Mouse (Mus musculus) kidney, adult 18-20 months (tissue): Measurements from ENCODE around the gene Eif2b3.

Source experiments
- DNase-seq: peaks from one replicate; pipeline ENCODE4 v3.0.0; 2021

Gene Eif2b3

GRCm38 (mm10) chr4:117095551-117096452 lies 76.6 kb downstream of the Eif2b3 start, which contains the start of gene Ptch2:
Ptch2 (plus strand) TSS chr4:117096075.
- DNase-seq: peak; percentile 55

DNA sequence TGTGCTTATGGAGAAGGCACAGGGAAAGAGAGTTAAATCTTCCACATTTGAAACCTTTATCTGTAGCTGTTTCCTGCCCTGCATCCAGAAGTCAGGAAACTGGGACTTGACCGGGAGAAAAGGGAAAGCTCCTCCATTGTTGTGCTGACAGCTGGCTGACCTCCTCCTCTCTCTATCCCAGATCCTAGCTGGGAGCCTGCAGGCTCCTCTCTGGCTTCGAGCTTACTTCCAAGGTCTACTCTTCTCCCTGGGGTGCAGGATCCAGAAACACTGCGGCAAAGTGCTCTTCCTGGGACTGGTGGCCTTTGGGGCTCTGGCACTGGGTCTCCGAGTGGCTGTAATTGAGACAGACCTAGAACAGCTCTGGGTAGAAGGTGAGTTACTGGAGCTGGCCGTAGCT lies 77.5 kb downstream of the Eif2b3 start:
- DNase-seq: peak; percentile 12

GRCm38 (mm10) chr4:117097969-117098763 lies 79.0 kb downstream of the Eif2b3 start:
- DNase-seq: no peak

DNA sequence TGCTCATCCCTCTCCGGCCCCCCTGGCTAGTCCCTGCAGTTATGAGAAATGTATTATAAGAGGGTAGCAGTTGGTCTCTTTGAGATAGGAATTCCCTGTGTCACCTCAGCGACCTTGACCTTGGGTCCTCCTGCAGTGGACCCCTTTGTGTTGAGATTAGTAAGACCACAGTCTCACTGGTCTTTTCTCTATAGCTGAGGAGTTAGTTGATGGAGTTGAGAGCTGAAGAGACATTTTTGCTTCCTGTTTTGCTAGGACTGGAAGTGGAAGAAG lies 79.5 kb downstream of the Eif2b3 start:
- DNase-seq: no peak

GRCm38 (mm10) chr4:117100036-117100435 lies 80.8 kb downstream of the Eif2b3 start:
- DNase-seq: no peak

DNA sequence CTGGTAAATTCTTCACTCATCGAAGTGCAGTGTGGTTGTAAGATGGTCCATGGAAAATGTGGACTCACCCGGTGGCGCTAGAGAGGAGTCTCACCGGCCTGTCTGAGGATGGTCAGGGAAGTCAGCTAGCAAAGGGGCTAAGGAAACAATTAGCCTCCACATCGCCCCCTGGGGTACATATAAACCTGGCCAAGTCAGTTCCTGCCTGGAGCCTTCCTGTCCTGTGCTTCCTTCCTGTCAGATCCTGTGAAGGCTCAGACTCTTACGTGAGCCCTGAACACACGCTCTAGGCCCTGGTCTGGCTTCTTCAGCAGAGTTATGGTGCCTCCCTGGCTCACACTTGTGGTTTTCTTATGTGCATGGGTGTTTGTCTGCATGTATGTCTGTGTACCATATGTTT lies 82.0 kb downstream of the Eif2b3 start:
- peak; percentile 44 for DNase-seq

DNA sequence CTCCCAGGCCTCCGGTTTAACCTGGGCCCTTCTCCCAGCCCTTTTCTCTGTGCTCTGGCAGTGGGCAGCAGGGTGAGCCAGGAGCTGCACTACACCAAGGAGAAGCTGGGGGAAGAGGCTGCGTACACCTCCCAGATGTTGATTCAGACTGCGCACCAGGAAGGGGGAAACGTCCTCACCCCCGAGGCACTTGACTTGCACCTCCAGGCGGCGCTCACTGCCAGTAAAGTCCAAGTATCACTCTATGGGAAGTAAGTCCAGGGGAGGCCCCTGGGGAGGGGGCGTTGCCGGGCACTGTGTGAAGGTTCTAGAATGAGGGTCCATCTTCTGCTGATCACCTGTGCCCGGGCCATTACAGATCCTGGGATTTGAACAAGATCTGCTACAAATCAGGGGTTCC lies 85.5 kb downstream of the Eif2b3 start:
- DNase-seq: no peak

DNA sequence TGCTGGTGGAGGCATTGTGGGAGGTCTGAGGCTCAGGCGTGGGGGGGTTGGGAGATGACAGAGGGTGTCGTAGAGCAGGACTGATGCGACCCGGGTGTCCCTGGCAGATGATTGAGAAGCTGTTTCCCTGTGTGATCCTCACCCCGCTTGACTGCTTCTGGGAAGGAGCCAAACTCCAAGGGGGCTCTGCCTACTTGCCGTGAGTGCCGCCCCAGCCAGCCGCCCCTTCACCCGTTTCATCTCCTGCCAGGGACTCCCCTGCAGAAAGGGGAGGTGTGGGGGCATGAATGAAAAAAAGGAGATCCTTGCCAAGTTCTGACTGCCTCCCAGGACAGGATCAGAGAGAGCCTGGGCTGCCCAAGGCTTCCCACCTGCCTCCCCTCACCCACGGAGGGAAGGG lies 85.9 kb downstream of the Eif2b3 start:
- no peak for DNase-seq

DNA sequence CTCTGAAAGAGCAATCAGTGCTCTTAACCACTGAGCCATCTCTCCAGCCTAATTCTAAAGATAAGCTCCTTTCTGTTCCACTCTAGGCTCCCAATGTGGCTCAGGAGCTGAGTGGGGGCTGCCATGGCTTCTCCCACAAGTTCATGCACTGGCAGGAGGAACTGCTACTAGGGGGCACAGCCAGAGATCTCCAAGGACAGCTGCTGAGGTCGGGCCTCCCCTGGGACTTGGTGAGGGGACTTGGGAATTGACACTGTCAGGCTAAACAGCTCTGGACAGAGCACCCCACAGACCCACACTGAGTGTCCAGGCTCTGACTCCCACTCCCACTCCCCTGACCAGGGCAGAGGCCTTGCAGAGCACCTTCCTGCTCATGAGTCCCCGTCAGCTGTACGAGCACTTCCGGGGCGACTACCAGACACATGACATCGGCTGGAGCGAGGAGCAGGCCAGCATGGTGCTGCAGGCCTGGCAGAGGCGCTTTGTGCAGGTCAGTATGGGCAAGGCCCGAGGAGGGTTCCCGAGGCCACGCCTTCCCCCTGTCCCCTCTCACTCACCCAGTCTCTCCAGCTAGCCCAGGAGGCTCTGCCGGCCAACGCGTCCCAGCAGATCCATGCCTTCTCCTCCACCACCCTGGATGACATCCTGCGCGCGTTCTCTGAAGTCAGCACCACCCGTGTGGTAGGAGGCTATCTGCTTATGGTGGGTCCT lies 88.8 kb downstream of the Eif2b3 start:
- no peak for DNase-seq

GRCm38 (mm10) chr4:117108524-117108849 lies 89.3 kb downstream of the Eif2b3 start:
- DNase-seq: no peak

DNA sequence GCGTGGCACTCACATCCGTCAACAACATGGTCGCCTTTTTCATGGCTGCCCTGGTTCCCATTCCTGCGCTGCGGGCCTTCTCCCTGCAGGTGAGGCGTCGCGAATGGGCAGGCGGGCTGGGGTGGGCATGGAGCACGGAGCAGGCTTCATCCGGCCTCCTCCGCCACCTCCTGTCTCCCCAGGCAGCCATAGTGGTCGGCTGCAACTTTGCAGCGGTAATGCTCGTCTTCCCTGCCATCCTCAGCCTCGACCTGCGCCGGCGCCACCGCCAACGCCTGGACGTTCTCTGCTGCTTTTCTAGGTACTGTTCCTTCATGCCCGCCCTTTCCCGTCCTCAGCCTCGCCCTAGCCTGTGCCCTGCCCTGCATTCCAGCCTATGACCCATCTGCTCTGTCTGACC lies 90.1 kb downstream of the Eif2b3 start:
- DNase-seq: no peak

DNA sequence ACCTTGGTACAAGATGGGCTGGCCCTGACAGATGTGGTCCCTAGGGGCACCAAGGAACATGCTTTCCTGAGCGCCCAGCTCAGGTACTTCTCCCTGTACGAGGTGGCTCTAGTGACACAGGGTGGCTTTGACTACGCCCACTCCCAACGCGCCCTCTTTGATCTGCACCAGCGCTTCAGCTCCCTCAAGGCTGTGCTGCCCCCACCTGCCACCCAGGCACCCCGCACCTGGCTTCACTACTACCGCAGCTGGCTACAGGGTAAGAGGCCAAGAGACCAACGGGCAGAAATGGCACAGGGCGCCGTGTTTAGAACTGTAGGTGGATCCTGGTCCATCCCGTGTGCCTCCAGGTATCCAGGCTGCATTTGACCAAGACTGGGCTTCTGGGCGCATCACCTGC lies 91.0 kb downstream of the Eif2b3 start:
- no peak for DNase-seq

GRCm38 (mm10) chr4:117110985-117111384 lies 91.8 kb downstream of the Eif2b3 start:
- DNase-seq: no peak

- no peak for DNase-seq
Observed at GRCm38 (mm10) chr4:117113237-117113636, 94.0 kb downstream of the Eif2b3 start.

DNA sequence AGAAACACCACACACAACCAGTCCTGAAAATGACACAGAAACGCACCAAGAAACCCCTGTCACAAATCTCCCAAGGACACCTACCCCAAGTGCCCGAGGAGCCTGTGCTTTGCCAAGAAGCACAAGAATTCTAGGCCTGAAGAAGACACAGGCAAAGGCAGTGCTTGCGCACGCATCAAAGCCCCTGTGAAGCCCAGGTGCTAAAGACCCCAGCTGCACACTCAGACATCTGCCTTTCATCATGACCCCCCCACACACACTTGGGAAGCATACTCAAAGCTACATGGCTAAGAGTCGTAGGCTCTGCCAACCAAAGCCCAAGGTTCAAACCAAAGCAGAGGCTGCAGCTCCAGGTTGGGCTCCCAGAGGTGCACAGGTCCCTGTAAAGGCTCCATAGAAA lies 96.4 kb downstream of the Eif2b3 start:
- DNase-seq: no peak

DNA sequence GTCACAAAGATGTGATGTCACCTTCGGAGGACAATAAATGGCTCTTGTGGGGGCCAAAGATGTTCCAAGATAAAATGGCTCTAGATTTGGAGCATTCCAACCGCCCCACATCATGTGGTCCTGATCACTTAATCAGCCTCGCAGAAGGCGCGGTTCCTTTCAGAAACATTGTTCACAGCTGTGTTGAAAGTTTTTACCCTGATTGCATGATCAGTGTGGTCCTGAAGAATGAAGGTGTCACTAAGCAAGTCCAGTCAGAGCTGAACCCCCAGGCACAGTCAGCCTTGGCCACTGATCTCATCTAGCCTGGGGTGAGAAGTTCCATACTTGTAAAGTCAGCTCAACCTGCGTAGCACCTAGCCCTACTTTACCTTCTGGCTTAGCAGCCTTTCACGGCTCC lies 98.7 kb downstream of the Eif2b3 start:
- no peak for DNase-seq

DNA sequence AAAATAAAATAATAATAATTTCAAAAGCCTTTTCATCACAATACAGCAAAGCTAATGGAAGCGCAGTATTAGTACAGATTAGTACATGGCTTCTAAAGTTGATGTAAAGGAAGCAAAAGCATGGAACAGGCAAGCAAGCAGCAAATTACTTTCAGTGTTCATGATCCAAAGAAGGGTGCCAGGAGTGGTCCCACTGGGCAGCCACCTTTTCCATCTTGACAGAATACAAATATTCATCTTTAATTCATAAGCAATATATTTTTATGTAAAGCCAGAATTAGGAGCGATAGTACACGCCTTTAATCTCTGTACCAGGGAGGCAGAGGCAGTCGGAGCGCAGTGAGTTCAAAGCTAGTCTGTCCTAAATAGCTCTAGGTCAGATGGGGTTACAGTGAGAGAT lies 100.4 kb downstream of the Eif2b3 start:
- DNase-seq: no peak

DNA sequence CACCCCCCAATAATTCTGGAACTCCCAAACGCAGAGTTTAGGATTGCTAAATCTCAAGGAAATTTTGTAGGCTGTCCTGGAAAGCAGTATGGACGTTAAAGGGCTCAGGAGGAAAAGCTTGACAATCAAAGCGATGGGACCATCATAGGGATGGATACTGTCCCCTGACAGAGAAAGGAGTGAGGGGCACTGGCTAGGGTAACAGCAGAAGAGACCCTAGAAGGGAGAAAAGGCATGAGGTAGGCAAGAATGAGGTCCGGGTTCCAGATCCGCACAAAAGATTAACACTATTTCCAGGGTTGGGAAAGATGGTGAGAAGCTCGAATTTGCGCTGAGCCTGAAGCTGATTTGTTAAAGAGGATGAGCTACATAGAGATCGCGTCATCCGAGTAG lies 100.8 kb downstream of the Eif2b3 start:
- no peak for DNase-seq

DNA sequence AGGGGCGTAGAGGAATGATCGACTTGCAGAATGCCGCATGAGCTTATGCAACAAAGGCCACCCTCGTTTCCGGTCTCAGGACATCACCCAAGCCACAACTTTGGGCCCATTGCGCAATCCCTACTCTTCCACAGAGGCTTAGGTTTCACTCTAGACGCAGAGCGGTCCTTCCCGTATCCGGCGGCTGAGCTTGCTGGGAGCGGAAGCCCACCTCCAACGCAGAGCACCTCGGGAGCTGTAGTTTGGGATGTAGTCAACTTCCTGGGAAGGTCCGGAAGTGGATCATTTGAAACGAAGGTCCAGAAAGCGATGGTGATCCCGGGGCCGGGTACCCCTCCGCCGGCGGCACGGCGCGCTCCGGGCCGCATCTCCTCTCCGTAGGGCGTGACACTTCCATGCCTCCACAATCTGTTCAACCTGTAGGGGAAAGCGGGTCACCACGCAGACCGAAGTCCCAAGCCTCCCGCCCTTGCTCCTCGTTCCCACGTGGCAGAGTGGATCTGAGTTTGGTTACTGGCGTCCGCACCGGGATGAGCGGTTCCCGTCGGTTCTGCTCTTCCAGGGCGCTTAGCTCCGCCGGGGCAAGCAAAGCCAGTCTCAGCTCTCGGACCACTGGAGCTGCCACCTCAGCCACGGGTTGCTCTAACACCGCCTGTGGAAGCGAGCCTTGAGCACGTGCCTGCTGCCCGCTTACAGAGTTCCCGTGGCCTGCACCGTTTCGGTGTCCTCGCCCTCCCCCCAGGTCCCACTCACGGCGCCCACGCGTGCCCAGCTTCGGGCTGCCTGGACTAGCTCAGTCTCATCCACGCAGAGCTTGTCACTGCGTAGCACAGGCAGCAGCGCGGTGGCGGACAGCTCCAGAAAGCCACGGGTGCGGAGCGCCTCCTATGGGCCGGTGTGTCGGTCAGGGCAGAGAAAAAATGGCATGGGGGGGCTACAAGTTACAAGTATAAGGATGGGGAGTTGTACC lies 101.5 kb downstream of the Eif2b3 start:
- DNase-seq: peak; percentile 92

DNA sequence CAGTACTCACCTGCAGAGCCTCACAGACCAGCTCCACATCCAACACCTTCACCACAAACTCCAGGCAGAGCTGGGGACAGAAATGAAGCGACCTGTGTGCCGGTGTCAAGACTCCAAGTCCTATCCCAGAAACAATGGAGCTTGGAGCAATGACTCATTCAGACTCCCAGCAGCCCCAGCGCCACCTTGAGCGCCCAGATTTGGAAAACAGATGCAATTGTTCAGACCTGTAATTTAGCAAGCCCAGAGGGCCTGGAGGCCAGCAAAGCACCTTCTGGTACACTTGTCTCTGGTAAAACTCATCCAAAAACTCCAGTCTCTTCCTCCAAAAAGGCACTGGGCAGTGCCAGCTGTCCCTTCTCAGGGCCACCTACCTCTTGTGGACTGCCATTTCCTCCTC lies 103.0 kb downstream of the Eif2b3 start:
- no peak for DNase-seq

GRCm38 (mm10) chr4:117123546-117124217 lies 104.5 kb downstream of the Eif2b3 start:
- no peak for DNase-seq

GRCm38 (mm10) chr4:117124218-117124517 lies 105.0 kb downstream of the Eif2b3 start:
- DNase-seq: no peak
